Mouse (Mus musculus) naive thymus-derived CD4-positive, alpha-beta T cell, adult 2 months (primary cell): ENCODE results near the gene Degs1.

Experiments
- DNase-seq: peaks from one replicate; pipeline ENCODE4 v3.0.0-alpha.2; 2011; ENCODE audit warnings: low read depth

Gene Degs1

GRCm38 (mm10) chr1:182226261-182226660 is 56.3 kb downstream of the Degs1 start:
- DNase-seq, result no peak
